Mouse (Mus musculus): ENCODE results near the gene Mical2.

- TF ChIP-seq POLR2A (IDR thresholded peaks at IDR 0.05; ENCODE audit: low read depth, low read length), result no peak
- no peak for TF ChIP-seq CTCF (IDR thresholded peaks at IDR 0.05; ENCODE audit: borderline replicate concordance, insufficient read depth, low read length)
Measured at GRCm38 (mm10) chr7:112351541-112351940, 125.9 kb downstream of the Mical2 start.
